Mouse (Mus musculus) cerebellum, adult 2 months (tissue): ENCODE results near the gene Chrna5. TPM values are rescaled to one million over a fixed set of nuclear protein-coding genes. Genes with fewer than 3 reads are reported as not detected.

Experiments used
- DNase-seq, 2 experiments: peaks; one replicate each; pipeline ENCODE4 v3.0.0; 2021
- H3K27ac ChIP-seq: fragments of 200-500 bp; 2 replicates; pipeline ENCODE4 v1.5.1; 2012; ENCODE audit warnings: low read length, control low read depth, inconsistent platforms; ENCODE audit not compliant: insufficient read depth
- H3K27me3 ChIP-seq: fragments of 200-500 bp; 2 replicates; pipeline ENCODE4 v1.6.1; 2012; ENCODE audit warnings: inconsistent platforms, mild to moderate bottlenecking, low read length, moderate library complexity; ENCODE audit not compliant: control insufficient read depth, insufficient read depth
- H3K4me1 ChIP-seq: fragments of 200-500 bp; 2 replicates; pipeline ENCODE4 v1.6.1; 2011; ENCODE audit warnings: low read length; ENCODE audit not compliant: control insufficient read depth, insufficient read depth
- H3K4me3 ChIP-seq: fragments of 200-500 bp; replicated peaks from 2 replicates; pipeline ENCODE3; 2011; ENCODE audit warnings: mild to moderate bottlenecking, low read depth, low read length, control low read depth; ENCODE audit not compliant: insufficient read depth
- CTCF ChIP-seq: fragments of 200-500 bp; IDR thresholded peaks from 2 replicates; pipeline ENCODE4 v1.5.1; 2011; ENCODE audit warnings: low read depth, mild to moderate bottlenecking, control low read depth, low read length, moderate library complexity, borderline replicate concordance; ENCODE audit not compliant: insufficient read depth
- POLR2A ChIP-seq: fragments of 200-500 bp; IDR thresholded peaks from 2 replicates; pipeline ENCODE4 v1.6.1; 2011; ENCODE audit warnings: low read length, control low read depth, borderline replicate concordance; ENCODE audit not compliant: insufficient read depth
- WGBS: fragments of 180-500 bp; shearing (Covaris S2); methylation state at CpG from one replicate; pipeline ENCODE4 v1.1.7; 2018; 5-methylcytosine and 5-hydroxymethylcytosine counted together
- polyA plus RNA-seq: library from polyadenylated mRNA; depleted of rRNA; stranded (reverse); fragments of >200 nt; gene quantifications from 2 replicates; pipeline ENCODE4 v1.2.3, GENCODE M21; 2012; rRNA removed

Chrna5 gene
- polyA plus RNA-seq, 1 experiment, result 0.05 TPM

GRCm38 (mm10) chr9:55046764-55047163, 66.1 kb downstream of the Chrna5 start:
- Histone ChIP-seq H3K4me1 (peaks cover 10% of the 10 kb centered on the region; the same call in 1 of the 2 replicates), H3K4me3 (no peak overlapping the region), H3K27me3 (no peaks in the 10 kb centered on the region; the same call in 1 of the 2 replicates), H3K27ac (no peak overlapping the region)
- TF ChIP-seq CTCF (0 out of 2 replicates have a peak, but pooled peaks have one; percentile 7), POLR2A (no peak)
- 3% methylated on average over 3 of the region's 3 CpGs for WGBS
- DNase-seq, result peak in 1 of 2 experiments; percentile 16

- Histone ChIP-seq H3K4me3 (peak within 1 kb of the TSS; percentile 41), H3K4me1 (peaks cover 8% of the 10 kb centered on the region; the same call in 1 of the 2 replicates), H3K27ac (no peak within 1 kb of the TSS), H3K27me3 (no peaks in the 10 kb centered on the region; the same call in 1 of the 2 replicates)
- whole genome bisulfite sequencing, result 2% methylated on average over 23 of the region's 23 CpGs
- TF ChIP-seq POLR2A (no peak), CTCF (no peak)
- peak in 1 of 2 experiments; percentile 27 for DNase-seq
Measured at GRCm38 (mm10) chr9:55048211-55048880, 67.7 kb downstream of the Chrna5 start, which contains the start of gene Chrnb4. Gene Chrnb4, minus strand, starts transcription at chr9:55048779.

GRCm38 (mm10) chr9:55055386-55055930, 74.8 kb downstream of the Chrna5 start:
- TF ChIP-seq CTCF (no peak), POLR2A (no peak)
- no peaks in the 10 kb centered on the region for H3K27me3 ChIP-seq
- DNase-seq, result no peak
- H3K27ac ChIP-seq, result no peak overlapping the region
- 88% methylated on average over 2 of the region's 2 CpGs for WGBS
- H3K4me3 ChIP-seq, result no peak overlapping the region
- H3K4me1 ChIP-seq, result no peaks in the 10 kb centered on the region

Other genes with a start within 250 kb of the Chrna5 start
- gene Wdr61, start 246.4 kb upstream of the Chrna5 start, polyA plus RNA-seq, result 65.3 and 69.6 TPM in 2 replicates
- 4.9 and 5.5 TPM in 2 replicates for gene Crabp1, start 216.1 kb upstream of the Chrna5 start, polyA plus RNA-seq
- 28.0 and 30.1 TPM in 2 replicates for gene Ireb2, start 117.1 kb upstream of the Chrna5 start, polyA plus RNA-seq
- 1.4 and 1.6 TPM in 2 replicates for gene Hykk, start 63.6 kb upstream of the Chrna5 start, polyA plus RNA-seq
- gene Psma4, start 30.1 kb upstream of the Chrna5 start, polyA plus RNA-seq, result 148 and 156 TPM in 2 replicates
- not detected in 2 replicates for gene AY074887, start 29.9 kb upstream of the Chrna5 start, polyA plus RNA-seq
- 2.6 TPM in 2 replicates for gene Chrna3, start 45.7 kb downstream of the Chrna5 start, polyA plus RNA-seq
- gene Chrnb4, start 67.9 kb downstream of the Chrna5 start, polyA plus RNA-seq, result 2.7 and 3.1 TPM in 2 replicates
- gene Ube2q2, start 168.0 kb downstream of the Chrna5 start, polyA plus RNA-seq, result 54.5 and 54.9 TPM in 2 replicates
- 42.9 and 45.3 TPM in 2 replicates for gene Fbxo22, start 228.0 kb downstream of the Chrna5 start, polyA plus RNA-seq